Mouse (Mus musculus) intestine, embryonic 15.5 days (tissue): ENCODE data around the gene Blvrb. TPM values are rescaled to one million over a fixed set of nuclear protein-coding genes. Genes with fewer than 3 reads are reported as not detected.

ENCODE experiments used
- ATAC-seq: fragments of 200-750 bp; cut with Nextera tagmentation; 2 replicates; pipeline ENCODE4 v1.8.0; 2017; ENCODE audit warnings: moderate TSS enrichment, moderate library complexity
- H3K27ac ChIP-seq: fragments of 300-500 bp; sonication (generic); 2 replicates; pipeline ENCODE4 v1.5.1; 2015; ENCODE audit warnings: mild to moderate bottlenecking, inconsistent platforms
- H3K27me3 ChIP-seq: fragments of 300-500 bp; sonication (generic); replicated peaks from 2 replicates; pipeline ENCODE4 v1.6.1; 2015; ENCODE audit warnings: inconsistent platforms
- H3K36me3 ChIP-seq: fragments of 300-500 bp; sonication (generic); 2 replicates; pipeline ENCODE4 v1.6.1; 2015; ENCODE audit warnings: inconsistent platforms
- H3K4me1 ChIP-seq: fragments of 300-500 bp; sonication (generic); replicated peaks from 2 replicates; pipeline ENCODE4 v1.6.1; 2015; ENCODE audit warnings: inconsistent platforms
- H3K4me2 ChIP-seq: fragments of 300-500 bp; sonication (generic); replicated peaks from 2 replicates; pipeline ENCODE4 v1.6.1; 2015; ENCODE audit warnings: mild to moderate bottlenecking, inconsistent platforms
- H3K4me3 ChIP-seq: fragments of 300-500 bp; sonication (generic); replicated peaks from 2 replicates; pipeline ENCODE4 v1.5.1; 2015; ENCODE audit warnings: inconsistent platforms
- H3K9ac ChIP-seq: fragments of 300-500 bp; sonication (generic); 2 replicates; pipeline ENCODE4 v1.6.1; 2015; ENCODE audit warnings: inconsistent platforms
- H3K9me3 ChIP-seq: fragments of 300-500 bp; sonication (generic); 2 replicates; pipeline ENCODE4 v1.6.1; 2016; ENCODE audit warnings: inconsistent platforms
- WGBS: fragments of 180-500 bp; shearing (Covaris S2); methylation state at CpG from one replicate; pipeline ENCODE4 v1.1.7; 2015; 5-methylcytosine and 5-hydroxymethylcytosine counted together
- polyA plus RNA-seq: library from polyadenylated mRNA; unstranded; fragments of >200 nt; fragmentation: Nextera tagmentation; extraction: Ambion mirVana; gene quantifications from 2 replicates; pipeline ENCODE4 v1.2.1, GENCODE M21; 2015

Gene Blvrb
- polyA plus RNA-seq, 1 experiment from 2014 or later = 60.4 TPM

DNA sequence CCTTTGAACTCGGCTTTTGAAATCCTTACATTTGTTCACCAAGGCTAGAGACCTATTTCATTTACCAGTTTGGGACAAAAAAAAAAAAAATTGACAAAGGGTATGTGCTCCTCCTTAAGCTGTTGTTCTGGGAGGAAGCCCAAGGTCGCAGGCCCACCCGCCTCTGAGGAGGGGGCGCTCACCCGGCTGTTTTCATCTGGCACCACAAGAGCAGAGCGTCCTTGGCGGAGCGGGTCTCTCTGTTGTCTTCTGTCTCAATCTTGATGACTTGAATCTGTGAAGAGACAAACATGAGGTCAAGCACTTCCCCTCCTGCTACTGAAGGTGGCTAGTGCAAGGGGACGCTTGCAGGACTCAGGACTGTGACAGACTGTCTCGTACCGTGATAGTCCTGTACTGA is 19.8 kb upstream of the Blvrb start:
- no peak overlapping the region for H3K4me3 ChIP-seq
- 78% methylated on average over 11 of the region's 11 CpGs for WGBS
- H3K27me3 ChIP-seq = 0 out of 2 replicates have a peak, but pooled peaks cover 2% of the 10 kb centered on the region
- H3K9ac ChIP-seq = no peak overlapping the region
- H3K36me3 ChIP-seq = no peaks in the 10 kb centered on the region
- no peak overlapping the region for H3K27ac ChIP-seq
- no peaks in the 10 kb centered on the region for H3K9me3 ChIP-seq
- no peak for ATAC-seq
- H3K4me2 ChIP-seq = no peak overlapping the region
- no peaks in the 10 kb centered on the region for H3K4me1 ChIP-seq

DNA sequence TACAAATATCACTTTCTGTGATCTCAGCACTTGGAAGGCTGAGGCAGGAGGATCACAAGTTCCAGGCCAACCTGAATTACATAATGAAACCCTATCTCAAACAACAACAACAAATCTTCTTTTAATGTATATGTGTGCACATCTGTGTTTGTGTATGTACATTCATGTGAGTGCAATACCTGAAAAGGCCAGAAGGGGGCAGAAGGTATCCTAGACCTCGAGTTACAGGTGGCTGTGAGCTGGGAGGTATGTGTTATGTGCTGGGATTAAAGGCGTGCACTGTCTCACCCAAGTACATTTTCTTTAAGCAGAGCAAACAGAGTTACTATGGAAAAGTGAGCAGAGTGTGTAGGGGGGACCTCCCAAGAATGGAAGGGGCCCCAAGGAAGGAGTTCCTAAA is 18.6 kb upstream of the Blvrb start:
- H3K9me3 ChIP-seq = no peaks in the 10 kb centered on the region
- H3K9ac ChIP-seq = no peak overlapping the region
- H3K27ac ChIP-seq = no peak overlapping the region
- H3K4me2 ChIP-seq = no peak overlapping the region
- H3K27me3 ChIP-seq = 0 out of 2 replicates have a peak, but pooled peaks cover 8% of the 10 kb centered on the region
- no peaks in the 10 kb centered on the region for H3K4me1 ChIP-seq
- H3K4me3 ChIP-seq = no peak overlapping the region
- no peak for ATAC-seq
- 63% methylated on average over 2 of the region's 2 CpGs for WGBS
- H3K36me3 ChIP-seq = no peaks in the 10 kb centered on the region

DNA sequence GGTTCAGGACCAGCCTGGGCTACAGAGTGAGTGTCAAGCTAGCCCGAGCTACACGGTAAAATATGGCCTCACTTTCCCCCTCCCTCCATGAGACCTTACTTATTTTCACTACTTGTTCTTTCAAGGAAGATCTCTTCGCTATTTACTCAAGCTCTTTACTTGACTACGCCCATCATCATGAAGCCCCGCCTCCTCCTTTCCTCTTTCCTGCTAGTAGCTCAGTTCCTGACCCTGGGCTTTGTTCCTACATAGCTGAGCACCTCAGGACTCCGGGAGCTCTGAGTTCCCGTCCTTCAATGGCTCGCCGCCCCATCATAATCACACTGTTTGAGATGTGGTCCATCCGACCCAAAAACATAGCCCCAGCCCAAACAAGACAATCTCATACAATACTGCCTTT is 14.4 kb upstream of the Blvrb start:
- Histone ChIP-seq H3K36me3 (no peaks in the 10 kb centered on the region), H3K9ac (no peak overlapping the region), H3K4me1 (no peaks in the 10 kb centered on the region), H3K27ac (no peak overlapping the region), H3K27me3 (peaks cover 17% of the 10 kb centered on the region; the same call in 1 of the 2 replicates), H3K9me3 (no peaks in the 10 kb centered on the region), H3K4me2 (no peak overlapping the region), H3K4me3 (no peak overlapping the region)
- ATAC-seq = peak; percentile 53; the same call in 1 of the 2 replicates
- 29% methylated on average over 10 of the region's 10 CpGs for WGBS

DNA sequence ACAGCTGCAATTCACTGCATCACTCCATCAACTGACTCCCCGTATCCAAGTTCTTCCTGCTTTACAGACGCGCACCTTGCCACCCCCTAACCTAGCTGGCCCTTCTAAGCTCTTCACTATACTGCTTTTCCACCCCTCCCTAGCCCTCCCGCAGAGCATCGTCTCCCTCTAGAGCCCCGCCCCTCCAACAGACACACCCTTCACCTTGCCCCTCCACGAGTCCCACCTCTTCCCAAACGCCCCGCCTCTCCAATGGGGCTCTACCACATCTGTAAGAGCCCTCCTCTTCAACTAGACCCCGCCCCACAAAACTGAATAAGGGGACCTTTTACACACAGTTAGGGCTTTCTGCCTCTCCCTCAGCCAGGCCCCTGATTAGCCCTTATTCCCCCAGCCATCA is 14.0 kb upstream of the Blvrb start:
- H3K4me2 ChIP-seq = no peak overlapping the region
- no peaks in the 10 kb centered on the region for H3K4me1 ChIP-seq
- peaks cover 17% of the 10 kb centered on the region; the same call in 1 of the 2 replicates for H3K27me3 ChIP-seq
- no peak overlapping the region for H3K9ac ChIP-seq
- no peak overlapping the region for H3K4me3 ChIP-seq
- 6% methylated on average over 10 of the region's 10 CpGs for WGBS
- H3K36me3 ChIP-seq = no peaks in the 10 kb centered on the region
- H3K9me3 ChIP-seq = no peaks in the 10 kb centered on the region
- H3K27ac ChIP-seq = no peak overlapping the region
- ATAC-seq = peak; percentile 58

DNA sequence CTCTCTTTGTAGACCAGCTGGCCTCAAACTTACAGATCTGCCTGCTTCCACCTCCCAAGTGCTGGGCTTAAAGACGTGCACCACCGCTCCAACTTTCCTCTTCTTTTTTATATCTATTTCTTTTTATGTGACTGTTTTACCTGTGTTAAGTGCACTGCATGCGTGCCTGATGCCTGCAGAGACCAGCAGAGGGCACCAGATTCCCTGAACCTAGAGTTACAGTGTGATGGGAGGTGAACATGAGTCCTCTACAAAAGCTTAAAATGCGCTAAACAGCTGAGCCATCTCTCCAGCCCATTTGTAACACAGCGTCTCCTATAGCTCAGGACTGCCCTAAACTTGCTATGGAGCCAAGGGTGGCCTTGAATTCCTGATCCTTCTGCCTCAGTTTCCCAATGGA is 10.2 kb upstream of the Blvrb start:
- ATAC-seq = no peak
- WGBS = 57% methylated on average over 5 of the region's 5 CpGs
- H3K4me1 ChIP-seq = no peaks in the 10 kb centered on the region

DNA sequence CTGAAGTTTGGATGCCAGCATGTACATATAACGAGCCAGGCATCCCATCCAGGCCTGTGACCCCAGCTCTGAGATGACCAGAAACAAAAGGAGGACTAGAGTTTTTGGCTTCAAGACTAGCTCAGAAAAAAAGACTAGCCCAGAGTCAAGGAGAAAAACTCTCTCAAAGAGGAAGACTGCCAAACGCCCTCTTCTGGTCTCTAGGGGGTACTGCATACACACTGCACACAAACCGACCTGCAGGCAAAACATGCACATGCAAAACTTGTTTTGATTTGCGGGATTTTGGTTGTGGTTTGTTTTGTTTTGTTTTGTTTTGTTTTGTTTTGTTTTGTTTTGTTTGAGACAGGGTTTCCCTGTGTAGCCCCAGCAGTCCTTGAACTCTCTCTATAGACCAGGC is 7.8 kb upstream of the Blvrb start:
- H3K27me3 ChIP-seq = no peaks in the 10 kb centered on the region
- H3K36me3 ChIP-seq = no peaks in the 10 kb centered on the region
- no peak overlapping the region for H3K9ac ChIP-seq
- H3K4me2 ChIP-seq = no peak overlapping the region
- H3K27ac ChIP-seq = no peak overlapping the region
- no peak overlapping the region for H3K4me3 ChIP-seq
- H3K9me3 ChIP-seq = no peaks in the 10 kb centered on the region
- no peak for ATAC-seq
- no peaks in the 10 kb centered on the region for H3K4me1 ChIP-seq
- 78% methylated on average over 4 of the region's 4 CpGs for WGBS

More for the DNA sequence above, 10.2 kb upstream of the Blvrb start:
- Histone ChIP-seq H3K9ac (no peak overlapping the region), H3K27me3 (peaks cover 17% of the 10 kb centered on the region; the same call in 1 of the 2 replicates), H3K27ac (no peak overlapping the region), H3K36me3 (no peaks in the 10 kb centered on the region), H3K4me3 (no peak overlapping the region), H3K9me3 (no peaks in the 10 kb centered on the region), H3K4me2 (no peak overlapping the region)

DNA sequence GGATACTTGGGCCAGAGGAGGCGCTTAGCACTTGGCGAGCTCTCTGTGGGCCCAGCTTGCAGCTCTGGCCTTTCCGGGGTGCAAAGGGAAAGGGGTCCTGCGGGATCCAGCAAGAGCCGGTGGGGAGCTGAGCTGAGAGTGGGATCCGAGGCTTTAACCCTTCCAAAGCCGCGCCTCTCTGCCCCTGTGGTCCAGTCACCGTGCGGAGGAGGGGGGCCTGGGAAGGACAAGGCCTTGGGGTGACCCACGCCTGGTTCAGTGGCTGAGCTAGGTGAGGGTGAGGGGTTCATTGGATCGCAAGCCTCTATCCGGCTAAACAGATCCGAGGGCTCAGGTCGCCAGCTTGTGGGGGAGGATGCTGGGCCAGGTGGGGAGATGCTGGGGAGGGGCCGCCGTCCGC is 1.7 kb upstream of the Blvrb start:
- H3K27ac ChIP-seq = no peak overlapping the region
- H3K4me1 ChIP-seq = peaks cover 23% of the 10 kb centered on the region
- H3K27me3 ChIP-seq = peaks cover 14% of the 10 kb centered on the region
- no peak for ATAC-seq
- H3K9me3 ChIP-seq = no peaks in the 10 kb centered on the region
- H3K4me2 ChIP-seq = peak overlapping the region; percentile 99
- no peaks in the 10 kb centered on the region for H3K36me3 ChIP-seq
- peak overlapping the region; percentile 51 for H3K9ac ChIP-seq
- peak overlapping the region; percentile 51 for H3K4me3 ChIP-seq
- 8% methylated on average over 18 of the region's 18 CpGs for WGBS

DNA sequence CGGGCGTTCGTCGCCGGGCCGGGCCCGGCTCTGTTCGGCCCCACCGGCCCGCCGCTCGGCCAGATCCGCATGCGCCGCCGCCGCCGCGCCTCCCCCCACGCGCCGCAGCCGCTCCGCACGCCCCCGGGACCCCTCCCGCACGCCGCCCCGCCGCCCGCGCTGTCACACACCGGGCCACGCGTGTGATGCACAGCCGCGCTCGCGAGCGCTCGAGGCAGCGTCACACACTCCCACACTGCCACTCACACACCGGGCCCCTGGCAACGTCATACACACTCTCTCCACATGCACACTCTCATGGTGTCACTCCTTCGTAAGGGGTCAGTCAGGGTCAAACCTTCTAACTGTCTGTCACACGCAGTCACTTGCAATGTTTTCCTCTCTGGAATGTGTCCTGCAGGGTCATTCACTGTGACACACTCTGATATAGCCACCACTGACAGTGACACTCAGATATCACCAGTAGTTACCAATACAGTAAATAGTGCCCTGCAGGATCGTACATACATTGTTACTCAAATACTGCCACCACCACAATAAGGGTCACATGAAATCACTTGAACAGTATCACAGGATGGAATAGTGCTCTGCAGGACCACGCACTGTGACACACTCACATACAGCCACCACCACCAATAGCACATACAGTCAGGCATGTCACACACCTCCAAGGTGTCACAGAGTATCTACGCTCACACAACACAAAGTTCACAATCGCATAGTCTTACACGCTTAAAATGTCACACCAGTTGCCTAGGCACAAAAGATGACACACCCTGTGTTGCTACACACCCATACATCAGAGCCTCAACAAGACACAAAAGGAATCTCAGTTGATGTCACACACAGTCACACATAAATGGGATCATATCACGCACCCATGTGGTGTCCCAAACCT is 1.0 kb upstream of the Blvrb start:
- Histone ChIP-seq H3K27ac (no peak overlapping the region), H3K9ac (peak overlapping the region; percentile 51), H3K4me1 (peaks cover 23% of the 10 kb centered on the region), H3K4me2 (peak overlapping the region; percentile 99), H3K4me3 (peak overlapping the region; percentile 51), H3K27me3 (peaks cover 14% of the 10 kb centered on the region), H3K36me3 (no peaks in the 10 kb centered on the region), H3K9me3 (no peaks in the 10 kb centered on the region)
- ATAC-seq = peak; percentile 14
- WGBS = 9% methylated on average over 40 of the region's 53 CpGs

DNA sequence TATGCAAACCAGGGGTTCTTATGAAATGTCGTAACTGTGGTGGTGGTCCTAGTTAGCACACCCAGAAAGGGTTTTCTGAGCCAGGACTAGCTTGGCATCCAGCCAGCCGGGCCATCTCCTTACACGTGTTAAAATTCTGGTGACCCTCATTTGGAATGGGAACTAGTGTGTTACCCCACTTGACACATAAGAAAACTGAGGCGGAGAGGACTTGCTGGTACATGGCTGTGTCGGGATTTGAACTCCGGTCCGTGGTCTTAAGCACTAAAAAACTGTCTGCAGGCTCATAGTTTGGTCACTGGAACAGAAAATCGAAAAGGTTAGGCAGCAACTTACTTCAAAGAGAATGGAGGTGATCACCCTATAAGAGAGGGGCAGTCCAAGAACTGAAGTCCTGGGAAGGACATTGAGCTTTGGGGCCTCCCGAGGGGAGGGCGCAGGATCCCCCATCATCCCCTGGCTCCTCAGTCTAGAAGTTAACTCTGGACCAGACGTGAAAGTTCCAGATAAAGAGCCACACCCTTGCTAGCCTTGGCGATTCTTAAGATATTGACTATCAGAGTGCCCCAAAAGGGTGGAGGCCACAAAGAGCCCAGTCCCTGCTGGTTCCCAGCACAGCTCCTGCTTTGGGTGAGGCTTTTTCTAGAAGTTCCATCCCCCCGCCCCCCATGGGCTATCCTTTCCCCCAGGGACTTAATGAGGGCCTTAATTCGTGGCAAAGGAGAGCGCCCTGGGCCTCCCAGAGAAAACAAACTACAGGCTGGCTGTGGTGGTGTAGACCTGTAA is 836 bp downstream of the Blvrb start:
- Histone ChIP-seq H3K4me1 (peaks cover 23% of the 10 kb centered on the region), H3K4me2 (peak overlapping the region; percentile 95), H3K4me3 (peak overlapping the region; percentile 58), H3K9me3 (no peaks in the 10 kb centered on the region), H3K27ac (peak overlapping the region; percentile 38; the same call in 1 of the 2 replicates), H3K36me3 (no peaks in the 10 kb centered on the region), H3K9ac (peak overlapping the region; percentile 62), H3K27me3 (peaks cover 14% of the 10 kb centered on the region)
- peak; percentile 16; the same call in 1 of the 2 replicates for ATAC-seq
- 58% methylated on average over 15 of the region's 15 CpGs for WGBS

DNA sequence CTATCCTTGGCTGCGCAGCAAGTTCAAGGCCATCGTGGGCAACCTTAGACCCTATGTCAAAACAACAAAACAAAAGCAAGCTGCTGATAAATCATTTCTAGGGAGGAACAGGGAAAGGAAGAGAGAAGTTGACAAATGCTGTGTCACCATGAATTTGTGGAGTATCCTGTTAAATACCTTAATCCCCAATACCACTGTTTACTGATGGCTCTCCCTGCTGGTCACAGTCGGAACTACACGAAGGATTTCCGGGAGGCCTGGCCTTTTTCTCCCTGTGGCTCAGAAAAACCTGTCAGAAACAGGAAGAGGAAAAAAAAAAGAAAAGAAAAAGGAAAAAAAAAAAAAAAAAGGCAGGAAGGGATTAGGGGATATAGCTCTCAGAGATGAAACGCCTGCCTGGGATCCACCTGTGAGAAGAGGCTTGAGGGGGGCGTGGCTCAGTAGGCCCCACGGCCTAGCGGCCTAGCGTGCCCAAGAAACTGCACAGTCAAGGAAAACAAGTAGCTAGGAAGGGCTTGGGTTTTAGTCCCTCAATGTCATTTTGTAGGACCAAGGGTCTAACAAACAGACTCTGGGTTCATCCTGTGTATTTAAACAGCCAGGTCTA is 1.6 kb downstream of the Blvrb start:
- ATAC-seq = no peak
- peaks cover 23% of the 10 kb centered on the region for H3K4me1 ChIP-seq
- H3K27ac ChIP-seq = 0 out of 2 replicates have a peak overlapping the region, but pooled peaks have one; percentile 7
- peak overlapping the region; percentile 95 for H3K4me2 ChIP-seq
- no peaks in the 10 kb centered on the region for H3K9me3 ChIP-seq
- peaks cover 14% of the 10 kb centered on the region for H3K27me3 ChIP-seq
- H3K9ac ChIP-seq = no peak overlapping the region
- WGBS = 51% methylated on average over 10 of the region's 10 CpGs
- H3K4me3 ChIP-seq = no peak overlapping the region
- H3K36me3 ChIP-seq = no peaks in the 10 kb centered on the region

DNA sequence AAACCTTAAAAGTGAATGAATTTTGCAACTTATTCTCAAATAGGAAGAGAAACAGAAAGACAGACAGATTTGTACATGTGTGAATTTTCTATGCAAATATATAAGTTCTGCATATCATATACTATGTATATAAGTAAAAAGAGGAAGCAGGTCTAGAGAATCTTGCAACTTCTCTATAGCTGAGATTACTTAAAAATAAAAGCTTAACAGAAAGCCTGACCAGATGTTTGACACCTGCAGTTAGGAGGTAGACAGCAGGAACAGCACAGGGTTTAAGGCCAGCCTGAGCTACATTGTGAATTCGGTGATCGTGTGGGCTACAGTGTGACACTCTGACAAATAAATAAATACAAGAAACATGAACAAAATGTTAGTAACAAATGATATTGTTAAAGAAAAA is 3.6 kb downstream of the Blvrb start:
- H3K9me3 ChIP-seq = no peaks in the 10 kb centered on the region
- 93% methylated on average over 2 of the region's 2 CpGs for WGBS
- H3K9ac ChIP-seq = no peak overlapping the region
- H3K4me1 ChIP-seq = peaks cover 18% of the 10 kb centered on the region
- ATAC-seq = no peak
- no peak overlapping the region for H3K4me3 ChIP-seq
- no peak overlapping the region for H3K4me2 ChIP-seq
- H3K27ac ChIP-seq = no peak overlapping the region
- no peaks in the 10 kb centered on the region for H3K36me3 ChIP-seq
- peaks cover 5% of the 10 kb centered on the region for H3K27me3 ChIP-seq

DNA sequence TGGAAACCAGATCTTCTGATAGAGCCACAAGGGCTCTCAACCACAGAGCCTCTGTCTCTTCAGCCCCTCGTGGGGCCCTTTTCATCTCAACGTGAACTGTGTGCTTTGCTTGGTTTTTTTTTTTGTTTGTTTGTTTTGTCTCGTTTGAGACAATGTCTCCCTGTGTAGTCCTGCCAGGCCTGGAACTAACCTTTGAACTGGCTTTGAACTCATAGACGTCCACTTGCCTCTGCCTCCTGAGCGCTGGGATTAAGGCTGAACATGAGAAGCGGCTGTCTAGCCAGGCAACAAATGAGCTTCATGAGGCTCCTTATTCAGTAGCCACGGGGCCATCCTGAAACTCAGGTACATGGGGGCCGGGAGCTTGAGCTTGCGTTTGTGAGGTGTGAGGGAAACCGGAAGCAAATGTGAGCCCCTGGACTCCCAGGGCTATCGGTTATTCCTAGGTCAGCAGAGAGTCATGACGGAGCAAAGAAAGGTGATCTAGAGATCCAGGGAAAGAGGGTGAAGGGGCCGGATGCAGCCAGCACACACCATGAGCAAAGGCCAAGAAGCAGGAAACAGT is 4.5 kb downstream of the Blvrb start:
- Histone ChIP-seq H3K27ac (no peak overlapping the region), H3K4me1 (peaks cover 13% of the 10 kb centered on the region; the same call in 1 of the 2 replicates), H3K9me3 (no peaks in the 10 kb centered on the region), H3K4me2 (no peak overlapping the region), H3K9ac (no peak overlapping the region), H3K36me3 (no peaks in the 10 kb centered on the region), H3K27me3 (no peaks in the 10 kb centered on the region), H3K4me3 (no peak overlapping the region)
- no peak for ATAC-seq
- 60% methylated on average over 13 of the region's 13 CpGs for WGBS
